Mouse (Mus musculus): ENCODE data around the gene Myo9b. TPM values are rescaled to one million over a fixed set of nuclear protein-coding genes. Genes with fewer than 3 reads are reported as not detected.

Myo9b gene
- 4.1 TPM for polyA plus RNA-seq (2014; fragmentation: Illumina TruSeq; extraction: RNeasy Lipid Tissue Mini Kit (QIAGEN cat#74804); ENCODE audit: low read depth, low replicate concordance)

DNA sequence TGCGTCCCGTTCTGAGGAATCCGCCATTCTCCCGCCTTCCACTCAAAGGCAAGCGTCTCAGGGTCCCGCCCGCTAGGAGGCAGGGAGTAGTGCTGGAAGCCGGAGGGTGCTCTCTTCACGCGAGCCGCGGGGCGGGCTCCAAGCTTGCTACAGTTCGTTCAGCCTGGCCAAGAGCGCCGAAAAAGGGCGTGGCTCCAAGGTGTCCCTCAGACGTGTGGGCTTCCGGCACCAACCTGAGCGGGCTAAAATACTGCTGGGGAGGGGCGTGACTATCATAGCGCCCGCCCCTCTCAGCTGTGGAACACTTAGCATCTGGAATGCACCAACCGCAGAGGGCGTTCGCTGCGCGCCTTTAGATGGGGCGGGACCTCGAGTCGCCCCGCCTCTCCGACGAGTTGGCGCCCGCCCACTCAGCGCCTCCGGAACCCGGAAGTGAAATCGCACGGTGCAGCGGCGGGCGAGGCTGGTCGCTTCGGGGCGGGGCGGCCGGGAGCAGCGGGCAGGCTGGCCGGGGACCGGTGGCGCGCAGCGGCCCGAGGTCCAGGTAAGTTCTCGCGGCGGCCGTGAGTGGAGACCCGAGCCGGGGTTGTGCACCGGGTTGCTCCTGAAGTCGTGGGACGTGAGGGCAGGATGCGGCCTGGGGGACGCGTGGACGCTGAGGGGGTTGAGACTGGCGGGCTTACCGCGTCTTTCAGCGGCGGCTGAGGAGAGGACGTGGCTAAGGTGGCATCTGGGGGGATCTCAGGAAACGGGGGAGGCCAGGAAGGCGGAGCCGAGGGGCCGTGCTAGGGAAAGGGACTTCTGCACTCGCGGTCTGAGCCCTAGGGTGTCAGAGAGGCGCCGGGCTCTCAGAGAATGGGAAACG is at the start of gene Myo9b, which contains the start of gene Haus8:
Gene Myo9b, plus strand, starts transcription at position 429 of the 865 bp plus-strand sequence.
Gene Haus8, minus strand, starts transcription at position 649 of the 865 bp plus-strand sequence.

DNA sequence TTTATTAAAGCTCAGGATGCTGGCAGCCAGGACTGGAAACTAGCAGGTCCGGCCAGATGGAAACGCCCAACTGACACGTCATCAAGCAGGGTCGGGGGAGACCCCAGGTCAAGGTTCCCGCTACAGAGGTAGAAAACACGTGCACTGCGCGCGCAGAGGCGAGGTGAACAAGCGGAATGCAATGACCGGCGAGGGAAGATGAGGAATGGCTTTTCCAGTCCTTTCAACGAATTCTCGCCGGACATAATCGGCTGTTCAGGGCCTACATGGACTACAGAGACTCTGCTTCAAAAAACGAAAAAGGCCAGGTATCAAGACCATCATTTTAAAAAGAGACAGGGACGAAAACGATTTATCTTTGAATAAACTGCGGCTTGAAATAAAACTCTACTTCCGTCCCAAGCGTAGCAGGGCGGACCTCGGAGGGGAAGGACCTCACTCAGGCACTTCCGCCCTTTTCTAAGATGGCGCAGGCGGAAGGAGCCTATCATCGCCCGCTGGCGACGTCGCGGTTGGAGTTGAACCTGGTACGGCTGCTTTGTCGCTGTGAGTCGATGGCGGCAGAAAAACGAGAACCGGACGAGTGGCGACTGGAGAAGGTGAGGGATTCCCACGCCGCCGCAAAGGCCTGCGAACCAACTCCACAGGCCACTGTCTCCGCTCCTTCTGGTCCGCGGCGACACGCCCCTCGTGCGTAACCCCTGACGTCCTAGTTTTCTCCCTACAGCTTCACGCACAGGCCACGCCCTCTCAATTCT is 94.4 kb downstream of the Myo9b start, which contains the start of gene Use1:
Gene Use1, plus strand, starts transcription at position 78 of the 758 bp plus-strand sequence.

DNA sequence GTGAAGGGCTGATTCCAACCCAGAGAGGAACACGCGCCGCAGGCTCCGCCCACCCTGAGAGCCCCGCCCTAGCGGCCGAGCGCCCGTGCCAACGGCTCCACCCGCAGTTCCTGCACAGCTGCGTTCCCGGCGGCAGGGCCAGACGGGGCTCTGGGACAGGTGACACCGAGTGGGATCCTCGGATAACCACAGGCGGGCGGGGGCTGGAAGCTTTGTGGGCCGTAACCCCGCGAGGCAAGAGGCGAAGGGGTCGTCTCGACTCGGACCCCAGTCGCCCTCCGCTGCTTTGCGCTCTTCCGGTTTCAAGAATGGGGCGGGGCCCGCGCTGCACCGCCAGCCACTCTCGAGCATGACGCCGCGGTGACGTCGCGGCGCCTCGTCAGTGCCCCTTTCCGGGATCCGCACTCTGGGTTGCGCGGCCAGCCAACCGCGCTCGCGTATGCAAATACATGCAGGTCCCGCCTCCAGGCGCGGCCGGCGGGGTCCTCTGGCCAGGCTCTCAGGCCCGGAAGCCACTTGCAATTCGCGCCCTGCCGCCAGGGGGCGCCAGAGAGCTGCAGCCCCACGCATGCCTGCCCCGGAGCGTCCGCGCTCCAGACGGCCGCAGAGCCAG is 98.8 kb downstream of the Myo9b start, which contains the start of gene Ocel1:
Gene Ocel1, plus strand, starts transcription at position 63 of the 613 bp plus-strand sequence.

DNA sequence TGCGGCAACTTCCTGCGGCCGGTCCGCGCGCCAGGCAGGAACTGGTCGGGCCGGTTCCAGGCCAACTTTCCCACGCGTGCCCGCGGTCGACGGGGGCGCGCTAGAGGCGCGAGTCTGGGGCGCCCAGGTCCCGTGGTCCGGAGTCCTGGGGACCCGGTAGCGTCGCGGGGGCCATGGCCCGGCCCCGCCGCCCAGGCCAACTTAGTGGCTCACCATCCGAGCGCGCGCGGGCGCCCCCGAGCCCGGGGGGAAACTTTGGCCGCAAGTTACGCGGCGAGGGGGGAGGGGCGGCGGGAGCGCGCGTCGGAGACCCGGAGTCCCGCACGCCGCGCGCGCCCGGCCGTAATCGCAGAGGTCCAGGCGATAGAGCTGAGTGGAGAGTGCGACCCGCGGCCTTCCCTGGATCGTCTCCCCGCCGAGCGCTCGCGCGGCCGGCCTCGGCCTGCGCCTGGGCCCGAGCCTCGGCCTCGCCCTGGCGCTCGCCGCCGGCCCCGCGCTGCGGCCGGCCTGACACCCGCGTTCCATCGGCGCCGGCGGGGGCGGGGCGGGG is 109.0 kb downstream of the Myo9b start, which contains the start of gene Nr2f6:
Gene Nr2f6, minus strand, starts transcription at position 540 of the 550 bp plus-strand sequence.

DNA sequence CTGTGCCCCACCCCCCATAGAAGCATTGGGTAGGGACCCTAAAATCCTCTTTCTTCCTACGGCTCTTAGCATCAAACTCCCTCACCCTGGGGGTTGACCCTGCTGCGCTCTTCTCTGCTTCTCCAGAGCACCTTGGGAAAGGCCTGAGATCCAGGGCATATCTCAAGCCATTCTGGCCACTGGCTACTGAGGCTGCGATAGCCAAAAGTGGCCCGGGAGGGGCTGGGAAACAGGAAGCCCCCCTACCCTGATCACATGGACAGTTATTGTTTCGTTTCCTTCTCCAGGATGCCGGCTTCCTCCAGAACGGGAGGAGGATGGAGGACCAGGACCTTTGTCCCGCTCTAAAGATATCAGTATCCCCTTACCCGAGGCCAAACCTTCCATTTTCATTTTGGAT is 123.1 kb downstream of the Myo9b start, which contains the start of gene Ushbp1:
Gene Ushbp1, minus strand, starts transcription at position 174 of the 400 bp plus-strand sequence.

DNA sequence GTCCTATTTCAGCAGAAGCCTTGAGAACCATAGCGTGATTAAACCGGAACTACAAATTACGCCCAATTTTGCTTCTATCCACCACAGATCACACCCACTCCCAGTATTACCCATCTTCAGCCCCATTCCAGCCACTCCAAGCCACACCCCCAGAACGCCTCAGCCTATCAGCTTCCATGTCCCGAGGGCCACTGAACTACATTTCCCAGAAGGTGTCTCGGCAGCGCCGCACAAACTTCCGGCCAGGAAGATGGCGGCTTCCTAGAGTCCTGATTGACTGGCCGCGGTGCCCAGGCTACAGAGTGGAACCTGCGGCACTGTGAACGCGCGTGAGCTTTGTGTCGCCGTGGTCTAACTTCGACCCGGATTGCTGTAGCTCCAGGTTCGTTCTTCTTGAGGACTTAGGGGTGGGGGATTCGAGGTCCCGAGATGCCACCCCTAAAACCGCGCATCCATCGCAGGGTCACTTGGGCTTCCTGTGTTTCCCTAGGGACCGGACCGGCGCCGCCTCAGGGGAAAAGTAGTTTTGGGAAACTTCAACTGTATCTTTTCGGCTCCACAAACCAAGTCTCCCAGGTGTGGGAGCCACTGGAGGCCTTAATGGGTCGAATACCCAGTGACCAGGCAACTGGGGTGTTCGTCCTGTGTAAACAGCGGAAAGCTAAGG is 124.3 kb downstream of the Myo9b start, which contains the start of gene Babam1:
Gene Babam1, plus strand, starts transcription at position 223 of the 667 bp plus-strand sequence.

DNA sequence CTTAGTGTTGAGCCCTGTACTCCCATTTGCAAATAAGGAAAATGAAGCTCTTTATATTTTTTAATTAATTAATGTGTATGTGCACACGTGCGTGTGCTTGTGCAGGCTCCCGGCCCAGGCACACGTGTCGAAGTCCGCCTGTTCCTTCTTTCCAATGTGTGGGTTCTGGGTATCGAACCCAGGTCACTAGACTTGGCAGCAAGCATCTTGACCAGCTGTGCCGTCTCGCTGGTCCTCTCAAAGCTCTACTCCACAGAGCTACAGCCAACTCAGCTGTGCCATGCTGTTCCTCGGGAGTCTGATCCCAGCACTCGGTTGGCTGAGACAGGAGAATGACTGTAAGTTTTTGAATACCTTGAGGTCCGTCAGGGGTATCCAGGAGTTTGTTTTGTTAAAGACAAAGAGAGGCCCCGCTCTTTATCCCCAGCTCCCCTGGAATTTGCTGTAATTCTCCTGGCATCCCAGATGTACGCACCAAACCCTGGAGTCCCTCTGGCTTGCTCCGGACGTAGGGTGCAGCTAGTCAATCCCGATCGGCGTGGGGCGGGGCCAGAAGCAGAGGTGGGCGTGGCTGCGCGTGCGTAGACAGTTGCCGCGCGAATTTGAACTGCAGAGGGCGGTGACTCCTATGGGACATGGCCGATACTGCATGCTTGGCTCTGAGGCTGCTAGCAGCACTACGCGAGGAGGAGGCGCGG is 133.0 kb downstream of the Myo9b start, which contains the start of gene Ankle1:
Gene Ankle1, plus strand, starts transcription at position 610 of the 698 bp plus-strand sequence.

Other genes starting within 250 kb of the Myo9b start
- 2.9 TPM for gene Haus8, start 220 bp downstream of the Myo9b start, polyA plus RNA-seq (2014; fragmentation: Illumina TruSeq; extraction: RNeasy Lipid Tissue Mini Kit (QIAGEN cat#74804); ENCODE audit: low read depth, low replicate concordance)
- gene Use1, start 94.1 kb downstream of the Myo9b start, polyA plus RNA-seq (2014; fragmentation: Illumina TruSeq; extraction: RNeasy Lipid Tissue Mini Kit (QIAGEN cat#74804); ENCODE audit: low read depth, low replicate concordance), result 1.8 TPM
- gene Ocel1, start 98.6 kb downstream of the Myo9b start, polyA plus RNA-seq (2014; fragmentation: Illumina TruSeq; extraction: RNeasy Lipid Tissue Mini Kit (QIAGEN cat#74804); ENCODE audit: low read depth, low replicate concordance), result 1.9 TPM
- 3.4 TPM for gene Nr2f6, start 109.2 kb downstream of the Myo9b start, polyA plus RNA-seq (2014; fragmentation: Illumina TruSeq; extraction: RNeasy Lipid Tissue Mini Kit (QIAGEN cat#74804); ENCODE audit: low read depth, low replicate concordance)
- 2.4 TPM for gene Ushbp1, start 123.1 kb downstream of the Myo9b start, polyA plus RNA-seq (2014; fragmentation: Illumina TruSeq; extraction: RNeasy Lipid Tissue Mini Kit (QIAGEN cat#74804); ENCODE audit: low read depth, low replicate concordance)
- gene Babam1, start 124.1 kb downstream of the Myo9b start, polyA plus RNA-seq (2014; fragmentation: Illumina TruSeq; extraction: RNeasy Lipid Tissue Mini Kit (QIAGEN cat#74804); ENCODE audit: low read depth, low replicate concordance), result 30.8 TPM
- gene Ankle1, start 133.3 kb downstream of the Myo9b start, polyA plus RNA-seq (2014; fragmentation: Illumina TruSeq; extraction: RNeasy Lipid Tissue Mini Kit (QIAGEN cat#74804); ENCODE audit: low read depth, low replicate concordance), result 0.41 TPM
- 1.1 TPM for gene Abhd8, start 190.9 kb downstream of the Myo9b start, polyA plus RNA-seq (2014; fragmentation: Illumina TruSeq; extraction: RNeasy Lipid Tissue Mini Kit (QIAGEN cat#74804); ENCODE audit: low read depth, low replicate concordance)
- 10.8 TPM for gene Mrpl34, start 192.2 kb downstream of the Myo9b start, polyA plus RNA-seq (2014; fragmentation: Illumina TruSeq; extraction: RNeasy Lipid Tissue Mini Kit (QIAGEN cat#74804); ENCODE audit: low read depth, low replicate concordance)
- 3.4 TPM for gene Dda1, start 196.5 kb downstream of the Myo9b start, polyA plus RNA-seq (2014; fragmentation: Illumina TruSeq; extraction: RNeasy Lipid Tissue Mini Kit (QIAGEN cat#74804); ENCODE audit: low read depth, low replicate concordance)
- gene Ano8, start 213.2 kb downstream of the Myo9b start, polyA plus RNA-seq (2014; fragmentation: Illumina TruSeq; extraction: RNeasy Lipid Tissue Mini Kit (QIAGEN cat#74804); ENCODE audit: low read depth, low replicate concordance), result 1.0 TPM
- 1.6 TPM for gene Gtpbp3, start 215.4 kb downstream of the Myo9b start, polyA plus RNA-seq (2014; fragmentation: Illumina TruSeq; extraction: RNeasy Lipid Tissue Mini Kit (QIAGEN cat#74804); ENCODE audit: low read depth, low replicate concordance)
- gene Plvap, start 239.0 kb downstream of the Myo9b start, polyA plus RNA-seq (2014; fragmentation: Illumina TruSeq; extraction: RNeasy Lipid Tissue Mini Kit (QIAGEN cat#74804); ENCODE audit: low read depth, low replicate concordance), result 4.8 TPM

All from adrenal gland, adult 10 weeks (tissue).